Mouse (Mus musculus) midbrain, embryonic 13.5 days (tissue): ENCODE data around the gene Grin1. TPM values are rescaled to one million over a fixed set of nuclear protein-coding genes. Genes with fewer than 3 reads are reported as not detected.
A peak's percentile ranks its signal among the peaks of the same experiment; 100 is the strongest.

ENCODE experiments used
- ATAC-seq: fragments of 200-750 bp; cut with Nextera tagmentation; 2 replicates; pipeline ENCODE4 v1.8.0; 2017; ENCODE audit warnings: mild to moderate bottlenecking, moderate TSS enrichment, moderate library complexity
- H3K27ac ChIP-seq: fragments of 300-500 bp; sonication (generic); 2 replicates; pipeline ENCODE4 v1.5.1; 2015; ENCODE audit warnings: inconsistent platforms, mild to moderate bottlenecking, moderate library complexity
- H3K27me3 ChIP-seq: fragments of 300-500 bp; sonication (generic); 2 replicates; pipeline ENCODE4 v1.6.1; 2015; ENCODE audit warnings: mild to moderate bottlenecking, inconsistent platforms
- H3K36me3 ChIP-seq: fragments of 300-500 bp; sonication (generic); 2 replicates; pipeline ENCODE4 v1.6.1; 2015; ENCODE audit warnings: mild to moderate bottlenecking, inconsistent platforms
- H3K4me1 ChIP-seq: fragments of 300-500 bp; sonication (generic); replicated peaks from 2 replicates; pipeline ENCODE4 v1.6.1; 2015; ENCODE audit warnings: inconsistent platforms
- H3K4me2 ChIP-seq: fragments of 300-500 bp; sonication (generic); replicated peaks from 2 replicates; pipeline ENCODE4 v1.6.1; 2015; ENCODE audit warnings: moderate library complexity, mild to moderate bottlenecking, inconsistent platforms
- H3K4me3 ChIP-seq: fragments of 300-500 bp; sonication (generic); replicated peaks from 2 replicates; pipeline ENCODE4 v1.5.1; 2015; ENCODE audit warnings: mild to moderate bottlenecking, inconsistent platforms
- H3K9ac ChIP-seq: fragments of 300-500 bp; sonication (generic); replicated peaks from 2 replicates; pipeline ENCODE4 v1.6.1; 2015; ENCODE audit warnings: mild to moderate bottlenecking, inconsistent platforms
- H3K9me3 ChIP-seq: fragments of 300-500 bp; sonication (generic); 2 replicates; pipeline ENCODE4 v1.6.1; 2016; ENCODE audit warnings: mild to moderate bottlenecking, inconsistent platforms
- WGBS: fragments of 180-500 bp; shearing (Covaris S2); methylation state at CpG from one replicate; pipeline ENCODE4 v1.1.7; 2015; 5-methylcytosine and 5-hydroxymethylcytosine counted together
- polyA plus RNA-seq: library from polyadenylated mRNA; unstranded; fragments of >200 nt; fragmentation: Nextera tagmentation; extraction: Ambion mirVana; gene quantifications from 2 replicates; pipeline ENCODE4 v1.2.1, GENCODE M21; 2015

Gene Grin1
- polyA plus RNA-seq, 1 experiment from 2014 or later, result 19.0 TPM

DNA sequence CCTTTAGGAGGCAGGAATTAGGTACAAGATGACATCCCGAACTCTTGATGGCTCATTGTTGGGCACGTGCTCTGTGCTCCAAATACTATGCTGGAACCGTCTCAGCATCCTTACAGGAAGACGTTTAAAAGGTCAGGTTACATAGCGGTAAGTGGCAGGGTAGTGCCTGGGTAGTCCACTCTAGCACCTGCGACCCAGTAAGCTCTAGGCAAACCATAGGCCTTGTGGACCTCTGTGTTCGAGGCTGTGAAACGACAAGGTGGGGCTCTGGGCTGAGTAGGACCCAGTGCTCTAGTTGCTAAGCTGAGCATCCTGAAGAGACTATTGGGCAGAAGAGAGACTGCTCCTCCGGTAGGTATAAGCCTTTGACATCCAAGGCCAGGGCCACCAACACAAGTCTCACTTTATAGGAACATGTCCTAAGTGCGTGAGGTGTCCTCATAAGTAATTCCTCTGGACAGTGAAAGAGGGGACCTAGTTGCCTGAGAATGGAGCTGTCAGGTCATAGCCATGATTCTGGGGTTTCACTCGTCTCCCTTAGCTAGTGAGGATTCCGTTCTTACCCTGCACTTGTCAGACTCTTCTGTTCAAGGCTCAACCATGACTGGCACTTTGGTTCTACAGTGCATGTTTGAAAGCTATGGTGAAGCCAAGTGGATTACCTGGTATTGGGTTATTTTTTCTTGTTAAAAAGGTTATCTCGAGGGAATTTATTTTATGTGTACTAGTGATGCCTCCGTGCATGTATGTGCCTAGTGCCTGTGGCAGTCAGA is 13.2 kb downstream of the Grin1 start:
- peaks cover 6% of the 10 kb centered on the region; the same call in 1 of the 2 replicates for H3K36me3 ChIP-seq
- no peak; the same call in 1 of the 2 replicates for ATAC-seq
- H3K4me1 ChIP-seq, result peaks cover 16% of the 10 kb centered on the region
- H3K27ac ChIP-seq, result no peak overlapping the region
- H3K9me3 ChIP-seq, result no peaks in the 10 kb centered on the region
- peak overlapping the region; percentile 49 for H3K4me3 ChIP-seq
- peak overlapping the region; percentile 70 for H3K9ac ChIP-seq
- WGBS, result 48% methylated on average over 14 of the region's 14 CpGs
- peak overlapping the region; percentile 79 for H3K4me2 ChIP-seq
- peaks cover 82% of the 10 kb centered on the region for H3K27me3 ChIP-seq

DNA sequence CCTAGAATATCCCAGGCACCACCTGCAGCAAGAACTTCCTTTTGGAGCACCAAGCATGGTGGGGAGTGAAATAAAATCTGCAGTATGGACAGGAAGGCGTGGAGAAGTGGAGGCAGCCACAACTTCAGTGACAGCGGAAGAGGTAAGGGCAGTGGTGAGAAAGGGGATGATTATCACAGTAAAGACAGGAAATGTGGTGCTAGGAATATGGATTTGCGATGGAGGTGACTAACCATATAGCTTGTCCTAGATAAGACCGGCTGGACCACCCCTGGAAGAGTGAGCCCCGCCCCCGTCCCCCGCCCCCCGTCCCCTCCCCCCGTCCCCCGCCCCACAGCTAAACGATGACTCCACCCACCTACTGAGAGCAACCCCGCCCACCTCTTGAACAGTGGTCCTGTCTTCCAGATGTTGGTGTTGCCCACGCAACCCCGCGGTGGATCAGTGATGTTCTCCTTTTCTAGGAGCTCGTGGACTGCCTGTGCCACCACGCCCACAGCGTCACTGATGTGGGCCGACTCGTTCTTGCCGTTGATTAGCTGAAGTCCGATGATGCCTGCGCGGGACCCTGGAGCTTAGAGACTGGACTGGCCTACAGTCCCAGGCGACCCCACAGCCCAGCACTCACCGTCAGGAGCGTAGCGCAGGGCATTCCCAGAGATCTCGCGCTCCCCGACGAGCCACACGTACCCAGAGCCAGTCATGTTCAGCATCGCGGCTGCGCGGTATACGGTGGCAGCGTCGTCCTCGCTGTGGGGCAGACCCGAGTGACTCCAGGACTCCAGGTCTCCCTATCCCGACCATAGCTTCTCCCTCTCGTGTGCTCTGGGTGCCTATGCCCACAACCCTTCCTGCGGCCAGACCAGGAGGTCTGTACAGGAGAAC is 14.1 kb downstream of the Grin1 start:
- 2% methylated on average over 44 of the region's 45 CpGs for WGBS
- Histone ChIP-seq H3K36me3 (no peaks in the 10 kb centered on the region; the same call in 1 of the 2 replicates), H3K4me2 (peak overlapping the region; percentile 79), H3K27me3 (peaks cover 73% of the 10 kb centered on the region), H3K9ac (peak overlapping the region; percentile 70), H3K9me3 (no peaks in the 10 kb centered on the region), H3K27ac (peak overlapping the region; percentile 65), H3K4me1 (peaks cover 16% of the 10 kb centered on the region), H3K4me3 (peak overlapping the region; percentile 49)
- peak; percentile 94 for ATAC-seq

DNA sequence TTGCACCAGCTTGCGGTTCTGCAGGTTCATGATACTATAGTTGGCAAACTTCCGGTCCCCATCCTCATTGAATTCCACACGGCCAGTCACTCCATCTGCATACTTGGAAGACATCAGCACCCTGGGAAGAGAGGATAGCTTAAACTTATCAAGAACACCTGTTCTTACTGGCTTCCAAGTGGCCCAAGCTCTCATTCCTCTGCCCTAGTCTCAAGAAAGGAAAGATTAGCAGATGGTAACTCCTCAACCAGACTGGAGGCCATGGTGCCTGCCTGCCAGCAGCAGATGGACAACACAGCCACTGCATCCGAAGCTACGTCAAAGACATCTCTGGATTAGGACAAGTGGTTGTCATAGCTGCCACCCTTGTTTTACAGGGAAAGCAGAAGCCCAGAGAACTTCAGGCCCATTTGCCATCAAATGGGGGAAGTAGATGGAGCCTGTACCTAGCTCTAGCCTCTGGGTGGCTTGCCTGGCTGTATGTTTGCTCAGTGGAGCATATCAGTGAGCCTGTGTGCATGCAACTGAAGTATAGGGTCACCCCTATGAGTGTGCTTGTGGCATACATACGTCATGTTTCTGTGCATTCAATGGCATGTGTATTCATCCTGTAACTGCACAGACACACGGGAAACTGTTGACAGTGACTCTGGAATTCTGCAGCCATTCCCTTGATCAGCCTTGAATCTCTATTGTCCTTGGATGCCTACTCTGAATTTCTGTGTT is 14.9 kb downstream of the Grin1 start:
- peaks cover 16% of the 10 kb centered on the region for H3K4me1 ChIP-seq
- WGBS, result 70% methylated on average over 7 of the region's 7 CpGs
- no peak overlapping the region for H3K27ac ChIP-seq
- H3K4me3 ChIP-seq, result peak overlapping the region; percentile 49
- H3K27me3 ChIP-seq, result peaks cover 65% of the 10 kb centered on the region
- peak overlapping the region; percentile 79 for H3K4me2 ChIP-seq
- no peaks in the 10 kb centered on the region for H3K9me3 ChIP-seq
- no peak for ATAC-seq
- peak overlapping the region; percentile 56 for H3K9ac ChIP-seq
- no peaks in the 10 kb centered on the region; the same call in 1 of the 2 replicates for H3K36me3 ChIP-seq

DNA sequence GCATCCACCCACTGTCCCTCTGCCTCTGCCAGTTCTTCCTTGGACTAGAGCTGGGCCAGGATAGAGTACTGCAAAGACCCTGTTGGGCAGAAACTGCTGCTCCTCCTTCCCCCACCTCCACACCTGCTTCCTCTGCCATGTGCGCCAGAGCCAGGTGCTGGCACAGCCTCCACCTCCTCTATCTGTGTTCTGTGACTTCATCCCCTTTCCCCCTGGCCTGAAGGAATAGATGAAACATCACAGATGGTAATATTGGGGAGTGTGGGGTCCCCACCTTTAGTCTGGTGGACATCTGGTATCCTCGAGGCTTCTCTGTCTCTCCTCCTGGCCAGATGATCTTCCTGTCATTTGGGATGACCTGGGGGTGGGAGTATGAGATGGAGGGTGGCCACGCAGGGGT is 15.5 kb downstream of the Grin1 start:
- ATAC-seq, result no peak
- peaks cover 61% of the 10 kb centered on the region for H3K27me3 ChIP-seq
- H3K36me3 ChIP-seq, result no peaks in the 10 kb centered on the region; the same call in 1 of the 2 replicates
- H3K9ac ChIP-seq, result no peak overlapping the region
- H3K4me2 ChIP-seq, result no peak overlapping the region
- H3K4me3 ChIP-seq, result no peak overlapping the region
- 84% methylated on average over 3 of the region's 3 CpGs for WGBS
- no peak overlapping the region for H3K27ac ChIP-seq
- peaks cover 16% of the 10 kb centered on the region for H3K4me1 ChIP-seq
- no peaks in the 10 kb centered on the region for H3K9me3 ChIP-seq

DNA sequence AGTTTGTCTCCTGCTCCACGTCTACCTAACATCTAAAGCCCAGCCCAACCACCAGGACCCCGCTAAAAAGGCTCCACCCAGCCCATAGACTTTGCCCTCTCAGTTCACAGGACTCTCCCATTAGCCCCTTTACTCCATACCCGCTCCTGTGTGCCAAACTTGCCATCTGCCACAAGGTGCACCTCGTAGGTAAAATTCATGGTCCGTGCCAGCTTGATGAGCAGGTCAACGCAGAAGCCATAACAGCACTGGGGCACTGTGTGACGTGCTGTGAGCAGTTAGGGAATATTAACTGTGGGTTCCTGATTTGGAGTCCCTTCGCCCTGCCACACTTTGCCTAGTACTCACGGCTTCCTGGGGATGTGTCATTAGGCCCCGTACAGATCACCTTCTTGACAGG is 20.9 kb downstream of the Grin1 start:
- Histone ChIP-seq H3K4me3 (no peak overlapping the region), H3K9me3 (no peaks in the 10 kb centered on the region), H3K27ac (no peak overlapping the region), H3K9ac (no peak overlapping the region), H3K4me2 (no peak overlapping the region), H3K4me1 (no peaks in the 10 kb centered on the region), H3K27me3 (peaks cover 71% of the 10 kb centered on the region), H3K36me3 (0 out of 2 replicates have a peak, but pooled peaks cover 5% of the 10 kb centered on the region)
- 85% methylated on average over 10 of the region's 10 CpGs for whole genome bisulfite sequencing
- ATAC-seq, result no peak

DNA sequence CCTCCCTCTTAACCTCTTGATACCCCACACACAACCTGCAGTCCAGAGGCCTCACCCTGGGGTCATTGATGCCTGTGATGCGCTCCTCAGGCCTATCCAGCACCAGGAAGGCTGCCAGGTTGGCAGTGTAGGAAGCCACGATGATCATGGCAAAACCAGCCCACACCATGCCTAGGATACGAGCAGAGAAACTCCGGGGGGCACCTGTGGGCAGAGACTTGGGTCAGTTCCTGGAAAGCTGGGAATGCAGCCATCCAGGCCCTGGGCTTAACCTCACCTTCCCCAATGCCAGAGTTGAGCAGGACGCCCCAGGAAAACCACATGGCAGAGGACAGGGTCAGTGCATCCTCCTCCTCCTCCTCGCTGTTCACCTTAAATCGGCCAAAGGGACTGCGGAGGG is 21.9 kb downstream of the Grin1 start:
- H3K27me3 ChIP-seq, result peaks cover 73% of the 10 kb centered on the region
- no peak overlapping the region for H3K4me3 ChIP-seq
- H3K9ac ChIP-seq, result no peak overlapping the region
- ATAC-seq, result no peak
- no peak overlapping the region for H3K4me2 ChIP-seq
- 0 out of 2 replicates have a peak, but pooled peaks cover 5% of the 10 kb centered on the region for H3K36me3 ChIP-seq
- no peaks in the 10 kb centered on the region for H3K9me3 ChIP-seq
- 77% methylated on average over 8 of the region's 8 CpGs for WGBS
- peaks cover 6% of the 10 kb centered on the region for H3K4me1 ChIP-seq
- no peak overlapping the region for H3K27ac ChIP-seq

DNA sequence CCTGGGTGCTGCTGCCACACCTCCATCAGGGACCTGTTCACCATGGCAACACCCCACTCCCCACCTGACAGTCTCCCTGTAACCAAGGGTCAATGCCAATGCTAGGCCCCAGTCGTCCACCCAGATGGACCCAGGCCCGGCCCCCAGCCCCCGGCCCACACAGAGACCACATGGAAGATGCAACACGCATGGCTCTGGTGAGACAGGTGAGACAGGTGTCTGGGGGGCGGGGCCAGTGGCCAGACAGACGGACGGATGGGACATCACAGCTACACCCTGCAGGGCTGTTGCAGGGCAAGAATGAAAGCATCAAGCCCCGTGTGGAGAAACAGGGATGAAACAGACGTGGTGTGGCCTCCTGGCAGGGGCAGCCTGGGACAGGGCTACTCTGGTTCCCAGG is 25.3 kb downstream of the Grin1 start:
- no peak overlapping the region for H3K27ac ChIP-seq
- H3K4me3 ChIP-seq, result no peak overlapping the region
- peaks cover 100% of the 10 kb centered on the region for H3K27me3 ChIP-seq
- H3K4me1 ChIP-seq, result peaks cover 29% of the 10 kb centered on the region
- H3K9me3 ChIP-seq, result no peaks in the 10 kb centered on the region
- H3K36me3 ChIP-seq, result 0 out of 2 replicates have a peak, but pooled peaks cover 5% of the 10 kb centered on the region
- no peak overlapping the region for H3K9ac ChIP-seq
- no peak; the same call in 1 of the 2 replicates for ATAC-seq
- H3K4me2 ChIP-seq, result no peak overlapping the region
- 76% methylated on average over 9 of the region's 9 CpGs for WGBS

DNA sequence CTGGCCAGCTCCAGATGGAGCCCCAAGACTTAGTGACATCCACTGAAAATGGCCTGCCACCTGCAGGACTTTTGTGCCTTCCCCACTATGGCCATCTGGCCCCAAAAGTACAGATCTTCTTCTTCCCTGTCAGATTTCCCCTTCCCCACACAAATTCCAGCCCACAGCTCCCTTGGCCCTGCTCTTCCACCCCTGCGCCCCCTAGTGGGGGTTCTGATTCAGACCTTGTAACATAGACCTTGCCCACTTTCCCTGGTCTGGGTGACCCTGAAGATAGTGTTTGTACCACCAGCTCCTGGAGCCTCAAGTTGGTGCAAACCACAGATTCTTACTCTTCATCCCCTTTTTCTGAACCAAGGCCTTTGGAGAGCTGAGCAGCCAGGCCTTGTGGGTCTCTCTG is 26.1 kb downstream of the Grin1 start:
- H3K4me1 ChIP-seq, result peaks cover 29% of the 10 kb centered on the region
- ATAC-seq, result no peak
- H3K9ac ChIP-seq, result no peak overlapping the region
- 0 out of 2 replicates have a peak overlapping the region, but pooled peaks have one; percentile 47 for H3K4me2 ChIP-seq
- H3K4me3 ChIP-seq, result no peak overlapping the region
- H3K27ac ChIP-seq, result no peak overlapping the region
- peaks cover 100% of the 10 kb centered on the region for H3K27me3 ChIP-seq
- 0% methylated on average over 1 of the region's 1 CpGs for WGBS
- H3K9me3 ChIP-seq, result no peaks in the 10 kb centered on the region
- 0 out of 2 replicates have a peak, but pooled peaks cover 5% of the 10 kb centered on the region for H3K36me3 ChIP-seq

DNA sequence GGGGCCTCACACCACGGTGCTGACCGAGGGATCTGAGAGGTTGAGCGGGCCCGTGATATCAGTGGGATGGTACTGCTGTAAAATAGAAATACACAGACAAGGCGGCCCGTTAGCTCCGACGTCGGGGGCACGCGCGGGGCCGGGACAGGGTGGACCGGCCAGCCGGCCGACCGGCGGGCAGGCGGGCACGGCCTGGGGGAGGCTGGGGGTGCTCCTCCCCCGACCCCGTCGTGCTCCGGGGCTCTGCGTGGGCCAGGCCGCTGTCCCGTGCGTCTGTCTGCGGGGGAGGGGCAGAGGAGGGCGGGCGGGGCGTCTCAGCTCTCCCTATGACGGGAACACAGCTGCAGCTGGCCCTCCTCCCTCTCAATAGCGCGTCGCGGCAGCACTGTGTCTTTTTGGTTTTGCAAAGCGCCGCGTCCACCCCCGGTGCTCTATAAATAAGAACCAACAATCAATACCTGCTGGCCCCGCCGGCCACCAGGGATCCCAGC is 26.9 kb downstream of the Grin1 start:
- Histone ChIP-seq H3K4me1 (peaks cover 29% of the 10 kb centered on the region), H3K27ac (no peak overlapping the region), H3K9me3 (no peaks in the 10 kb centered on the region), H3K27me3 (peaks cover 93% of the 10 kb centered on the region), H3K4me3 (peak overlapping the region; percentile 26), H3K9ac (peak overlapping the region; percentile 55), H3K4me2 (peak overlapping the region; percentile 47), H3K36me3 (0 out of 2 replicates have a peak, but pooled peaks cover 5% of the 10 kb centered on the region)
- 4% methylated on average over 29 of the region's 43 CpGs for WGBS
- peak; percentile 32 for ATAC-seq

DNA sequence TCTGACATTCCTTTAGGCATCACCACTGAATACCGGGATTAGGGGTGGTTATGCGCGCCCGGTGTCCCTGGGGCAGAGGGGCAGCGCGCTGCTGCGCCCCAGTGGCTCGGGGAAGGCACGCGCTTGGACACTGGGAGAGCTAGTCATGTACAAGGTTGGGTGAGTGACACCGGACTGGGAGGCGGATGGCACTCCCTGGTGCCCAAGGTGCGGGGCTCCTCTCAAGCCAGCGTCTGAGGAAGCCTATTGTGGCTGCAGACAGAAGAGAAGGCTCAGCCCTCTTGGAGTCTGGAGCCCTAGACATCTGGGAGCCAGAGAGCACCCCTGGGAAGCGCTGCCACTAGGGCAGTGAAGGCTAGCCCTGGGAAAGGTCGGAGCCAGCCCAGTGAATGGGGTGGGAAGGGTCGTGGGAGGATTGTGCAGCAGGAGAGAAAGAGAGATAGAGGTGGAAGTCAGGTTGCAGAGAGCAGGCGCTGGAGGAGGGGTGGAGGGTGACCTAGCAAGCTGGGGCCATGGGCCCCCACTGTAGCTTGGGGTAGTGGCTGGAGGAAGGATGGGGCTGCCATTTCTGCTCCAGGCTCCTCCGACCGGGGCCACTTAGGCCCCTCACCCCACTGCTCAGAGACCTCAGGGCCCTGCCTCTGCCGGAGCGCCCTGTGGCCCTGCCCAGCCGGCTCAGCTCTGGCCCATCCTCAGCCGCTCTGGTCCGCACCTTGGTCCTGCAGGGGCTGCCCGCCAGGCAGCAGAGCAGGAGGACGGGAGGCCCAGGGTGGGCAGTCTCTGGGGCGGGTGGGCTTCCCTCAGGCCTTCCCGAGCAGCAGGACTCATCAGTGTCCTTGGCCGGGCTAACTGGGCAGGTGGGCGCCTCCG is 27.6 kb downstream of the Grin1 start:
- Histone ChIP-seq H3K36me3 (0 out of 2 replicates have a peak, but pooled peaks cover 5% of the 10 kb centered on the region), H3K27me3 (peaks cover 86% of the 10 kb centered on the region), H3K9ac (no peak overlapping the region; the same call in 1 of the 2 replicates), H3K4me3 (peak overlapping the region; percentile 26), H3K4me2 (peak overlapping the region; percentile 47), H3K4me1 (peaks cover 29% of the 10 kb centered on the region), H3K9me3 (no peaks in the 10 kb centered on the region), H3K27ac (no peak overlapping the region)
- ATAC-seq, result peak; percentile 31
- 5% methylated on average over 32 of the region's 32 CpGs for WGBS
